Mouse (Mus musculus): ENCODE results near the gene Ttc21a. TPM values are rescaled to one million over a fixed set of nuclear protein-coding genes. Genes with fewer than 3 reads are reported as not detected.

The Ttc21a gene
- total and polyA plus RNA-seq, 3 experiments = 0.02 to 0.38 TPM; not detected in 1

GRCm38 (mm10) chr9:119913087-119913838 lies 24.1 kb upstream of the Ttc21a start:
- Histone ChIP-seq H3K4me3 (ENCODE audit: low read depth, low read length) (no peak overlapping the region), H3K9me3 (replicated peaks) (no peaks in the 10 kb centered on the region), H3K27me3 (ENCODE audit: insufficient read depth, low read length) (no peaks in the 10 kb centered on the region), H3K4me1 (ENCODE audit: insufficient read depth, low read depth, low read length) (no peaks in the 10 kb centered on the region), H3K36me3 (replicated peaks) (peaks cover 99% of the 10 kb centered on the region)
- no peak for TF ChIP-seq TAL1 (conservative IDR thresholded peaks at IDR 0.05; ENCODE audit: low read depth, low read length)
- no peak for TF ChIP-seq CTCF (IDR thresholded peaks at IDR 0.05; ENCODE audit: low read depth, low read length)
- TF ChIP-seq POLR2AphosphoS5 (IDR thresholded peaks at IDR 0.05; ENCODE audit: insufficient replicate concordance, low read depth, low read length) = no peak
- no peak for TF ChIP-seq GATA2 (IDR thresholded peaks at IDR 0.05; ENCODE audit: borderline replicate concordance, low read depth, low read length)
- TF ChIP-seq GATA1 (IDR thresholded peaks at IDR 0.05; ENCODE audit: borderline replicate concordance, low read length) = no peak
- ATAC-seq (ENCODE audit: extremely low read depth, insufficient number of reproducible peaks, low FRiP score, poor library complexity, severe bottlenecking) (no peak), DNase-seq (ENCODE audit: low spot score) (no peak)

- TF ChIP-seq POLR2AphosphoS5 (IDR thresholded peaks at IDR 0.05; ENCODE audit: insufficient replicate concordance, low read depth, low read length) (no peak), GATA1 (IDR thresholded peaks at IDR 0.05; ENCODE audit: borderline replicate concordance, low read length) (no peak), TAL1 (conservative IDR thresholded peaks at IDR 0.05; ENCODE audit: low read depth, low read length) (no peak), CTCF (IDR thresholded peaks at IDR 0.05; ENCODE audit: low read depth, low read length) (no peak), GATA2 (IDR thresholded peaks at IDR 0.05; ENCODE audit: borderline replicate concordance, low read depth, low read length) (no peak)
- no peak for DNase-seq (ENCODE audit: low spot score)
- Histone ChIP-seq H3K27me3 (ENCODE audit: insufficient read depth, low read length) (no peaks in the 10 kb centered on the region), H3K36me3 (replicated peaks) (peaks cover 97% of the 10 kb centered on the region), H3K4me1 (ENCODE audit: insufficient read depth, low read depth, low read length) (peaks cover 32% of the 10 kb centered on the region), H3K9me3 (replicated peaks) (no peaks in the 10 kb centered on the region), H3K4me3 (ENCODE audit: low read depth, low read length) (no peak overlapping the region)
- no peak for ATAC-seq (ENCODE audit: extremely low read depth, insufficient number of reproducible peaks, low FRiP score, poor library complexity, severe bottlenecking)
These were observed 17.5 kb upstream of the Ttc21a start for GRCm38 (mm10) chr9:119919858-119920257.

DNA sequence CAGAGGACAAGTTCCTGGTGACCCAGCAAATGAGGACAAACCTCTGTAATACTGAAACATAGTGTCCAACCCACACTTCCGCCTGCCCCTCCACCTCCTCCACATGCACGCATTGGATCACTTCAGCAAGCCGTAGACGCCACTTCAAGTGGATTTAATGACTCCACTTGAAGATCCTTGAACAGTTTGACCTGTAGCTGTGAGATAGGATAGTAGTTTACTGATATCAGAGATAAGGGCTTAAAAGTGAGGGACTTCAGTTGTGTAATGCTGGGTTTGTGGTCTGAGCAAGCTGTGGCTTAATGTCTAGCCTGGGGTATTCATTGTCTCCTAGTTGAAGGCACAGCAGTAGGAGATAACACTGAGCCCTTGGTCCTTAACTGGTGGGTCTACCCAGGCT lies 13.9 kb upstream of the Ttc21a start:
- no peaks in the 10 kb centered on the region for H3K9me3 ChIP-seq (replicated peaks)
- peak overlapping the region; percentile 30; the same call in 1 of the 2 replicates for H3K4me3 ChIP-seq (ENCODE audit: low read depth, low read length)
- DNase-seq (ENCODE audit: low spot score) (peak; percentile 55), ATAC-seq (ENCODE audit: extremely low read depth, insufficient number of reproducible peaks, low FRiP score, poor library complexity, severe bottlenecking) (peak; percentile 79)
- TF ChIP-seq TAL1 (conservative IDR thresholded peaks at IDR 0.05; ENCODE audit: low read depth, low read length) (no peak; the same call in 1 of the 2 replicates), GATA2 (IDR thresholded peaks at IDR 0.05; ENCODE audit: borderline replicate concordance, low read depth, low read length) (no peak), CTCF (IDR thresholded peaks at IDR 0.05; ENCODE audit: low read depth, low read length) (no peak), POLR2AphosphoS5 (IDR thresholded peaks at IDR 0.05; ENCODE audit: insufficient replicate concordance, low read depth, low read length) (no peak), GATA1 (IDR thresholded peaks at IDR 0.05; ENCODE audit: borderline replicate concordance, low read length) (no peak)
- no peaks in the 10 kb centered on the region for H3K27me3 ChIP-seq (ENCODE audit: insufficient read depth, low read length)
- peaks cover 97% of the 10 kb centered on the region for H3K36me3 ChIP-seq (replicated peaks)
- peaks cover 34% of the 10 kb centered on the region for H3K4me1 ChIP-seq (ENCODE audit: insufficient read depth, low read depth, low read length)

DNA sequence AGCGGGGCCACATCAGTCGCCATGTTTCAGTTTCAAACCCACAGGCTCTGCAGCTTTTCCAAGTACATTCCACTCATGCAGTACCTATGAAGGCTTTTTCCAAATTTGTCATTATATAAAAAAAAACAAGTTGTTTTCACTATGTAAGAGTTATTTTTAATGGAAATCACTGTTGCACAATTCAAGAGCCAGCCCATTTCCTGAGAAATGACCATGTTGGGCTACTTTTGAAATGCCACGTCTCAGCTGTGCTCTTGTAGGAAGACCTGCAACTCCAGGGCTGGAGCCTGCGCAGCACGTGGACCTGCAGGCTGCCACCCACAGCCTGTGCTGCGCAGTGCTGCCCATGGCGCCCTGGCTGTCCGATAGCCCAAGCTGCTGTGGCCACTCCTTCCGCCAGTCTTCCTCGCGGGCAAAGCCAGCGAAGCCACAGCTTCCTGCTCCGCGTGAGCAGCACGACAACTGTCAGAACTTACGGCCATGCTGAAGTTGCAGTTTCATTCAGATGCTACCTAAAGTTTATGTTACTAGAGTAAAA lies 12.2 kb upstream of the Ttc21a start:
- Histone ChIP-seq H3K9me3 (replicated peaks) (no peaks in the 10 kb centered on the region), H3K4me3 (ENCODE audit: low read depth, low read length) (no peak overlapping the region), H3K36me3 (replicated peaks) (peaks cover 97% of the 10 kb centered on the region), H3K4me1 (ENCODE audit: insufficient read depth, low read depth, low read length) (peaks cover 34% of the 10 kb centered on the region), H3K27me3 (ENCODE audit: insufficient read depth, low read length) (no peaks in the 10 kb centered on the region)
- DNase-seq (ENCODE audit: low spot score) = no peak
- no peak for TF ChIP-seq TAL1 (conservative IDR thresholded peaks at IDR 0.05; ENCODE audit: low read depth, low read length)
- no peak for TF ChIP-seq GATA2 (IDR thresholded peaks at IDR 0.05; ENCODE audit: borderline replicate concordance, low read depth, low read length)
- no peak for TF ChIP-seq CTCF (IDR thresholded peaks at IDR 0.05; ENCODE audit: low read depth, low read length)
- TF ChIP-seq POLR2AphosphoS5 (IDR thresholded peaks at IDR 0.05; ENCODE audit: insufficient replicate concordance, low read depth, low read length) = no peak
- no peak for TF ChIP-seq GATA1 (IDR thresholded peaks at IDR 0.05; ENCODE audit: borderline replicate concordance, low read length)
- ATAC-seq (ENCODE audit: extremely low read depth, insufficient number of reproducible peaks, low FRiP score, poor library complexity, severe bottlenecking) = no peak

- H3K4me1 ChIP-seq (ENCODE audit: insufficient read depth, low read depth, low read length) = peaks cover 32% of the 10 kb centered on the region
- ATAC-seq (ENCODE audit: extremely low read depth, insufficient number of reproducible peaks, low FRiP score, poor library complexity, severe bottlenecking) = no peak
- TF ChIP-seq GATA2 (IDR thresholded peaks at IDR 0.05; ENCODE audit: borderline replicate concordance, low read depth, low read length) = no peak
- TF ChIP-seq POLR2AphosphoS5 (IDR thresholded peaks at IDR 0.05; ENCODE audit: insufficient replicate concordance, low read depth, low read length) = no peak
- TF ChIP-seq CTCF (IDR thresholded peaks at IDR 0.05; ENCODE audit: low read depth, low read length) = no peak
- TF ChIP-seq TAL1 (conservative IDR thresholded peaks at IDR 0.05; ENCODE audit: low read depth, low read length) = no peak
- no peak for TF ChIP-seq GATA1 (IDR thresholded peaks at IDR 0.05; ENCODE audit: borderline replicate concordance, low read length)
- no peaks in the 10 kb centered on the region for H3K9me3 ChIP-seq (replicated peaks)
- no peaks in the 10 kb centered on the region for H3K27me3 ChIP-seq (ENCODE audit: insufficient read depth, low read length)
- H3K36me3 ChIP-seq (replicated peaks) = peaks cover 97% of the 10 kb centered on the region
- H3K4me3 ChIP-seq (ENCODE audit: low read depth, low read length) = no peak overlapping the region
- no peak for DNase-seq (ENCODE audit: low spot score)
These were observed 11.7 kb upstream of the Ttc21a start for GRCm38 (mm10) chr9:119925729-119926128.

DNA sequence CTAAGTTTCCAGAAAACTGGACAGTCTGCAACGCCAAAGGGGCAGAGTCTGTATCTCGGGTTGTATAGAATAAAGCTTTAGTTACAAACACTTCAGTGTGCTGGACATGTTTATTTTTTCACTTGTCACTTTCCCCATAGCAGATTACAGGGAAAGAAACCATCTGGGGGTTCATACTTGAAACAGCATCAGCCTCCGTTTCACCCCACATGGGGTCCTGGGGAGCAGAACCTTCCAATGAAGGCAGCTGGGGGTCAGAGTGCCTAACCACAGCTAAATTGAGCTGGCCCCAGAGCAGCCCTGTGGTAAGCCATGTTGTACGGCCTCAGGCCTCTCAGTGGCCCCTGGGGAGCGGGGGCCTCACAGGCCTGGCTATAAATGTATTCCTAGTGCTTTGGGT lies 10.9 kb upstream of the Ttc21a start:
- peaks cover 29% of the 10 kb centered on the region for H3K4me1 ChIP-seq (ENCODE audit: insufficient read depth, low read depth, low read length)
- H3K36me3 ChIP-seq (replicated peaks) = peaks cover 97% of the 10 kb centered on the region
- no peaks in the 10 kb centered on the region for H3K9me3 ChIP-seq (replicated peaks)
- ATAC-seq (ENCODE audit: extremely low read depth, insufficient number of reproducible peaks, low FRiP score, poor library complexity, severe bottlenecking) (no peak), DNase-seq (ENCODE audit: low spot score) (no peak)
- no peaks in the 10 kb centered on the region for H3K27me3 ChIP-seq (ENCODE audit: insufficient read depth, low read length)
- TF ChIP-seq GATA2 (IDR thresholded peaks at IDR 0.05; ENCODE audit: borderline replicate concordance, low read depth, low read length) = no peak
- no peak for TF ChIP-seq GATA1 (IDR thresholded peaks at IDR 0.05; ENCODE audit: borderline replicate concordance, low read length)
- no peak for TF ChIP-seq CTCF (IDR thresholded peaks at IDR 0.05; ENCODE audit: low read depth, low read length)
- H3K4me3 ChIP-seq (ENCODE audit: low read depth, low read length) = no peak overlapping the region

All from G1E (cell line).